Mouse (Mus musculus) CH12F3 (cell line): ENCODE data around the gene 1110017D15Rik.

Source experiments
- in situ Hi-C: fragments of 300-500 bp; cut with MboI; formaldehyde crosslinking; loops from 2 replicates; pipeline ENCODE4 v1.14.3; 2020; ENCODE audit warnings: low sequenced_read_pairs

The 1110017D15Rik gene

GRCm38 (mm10) chr4:41513714-41514113 lies 3.4 kb downstream of the 1110017D15Rik start:
- in situ Hi-C loops = no loop called here

- in situ Hi-C loops = no loop called here
Measured at GRCm38 (mm10) chr4:41513309-41513708, 3.8 kb downstream of the 1110017D15Rik start.

DNA sequence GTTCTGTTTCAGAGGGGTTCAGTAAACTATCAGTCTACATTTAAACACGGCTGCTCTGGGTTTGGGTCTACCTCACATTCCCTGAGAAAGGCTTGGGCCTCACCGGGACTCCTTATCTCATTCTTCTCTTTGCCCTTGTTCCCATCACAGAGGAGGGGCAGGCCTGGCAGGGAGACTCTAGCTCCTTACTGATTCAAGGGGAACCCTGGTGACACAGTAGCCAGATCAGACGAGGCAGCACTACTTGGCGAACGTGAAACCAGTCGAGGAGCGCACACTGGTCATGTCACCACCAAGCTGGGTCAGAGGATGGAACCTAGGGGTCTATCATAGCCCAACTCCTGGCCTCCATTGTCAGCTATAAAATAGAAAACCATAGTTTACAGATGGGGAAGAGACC lies 9.1 kb downstream of the 1110017D15Rik start:
- in situ Hi-C loops = no loop called here

DNA sequence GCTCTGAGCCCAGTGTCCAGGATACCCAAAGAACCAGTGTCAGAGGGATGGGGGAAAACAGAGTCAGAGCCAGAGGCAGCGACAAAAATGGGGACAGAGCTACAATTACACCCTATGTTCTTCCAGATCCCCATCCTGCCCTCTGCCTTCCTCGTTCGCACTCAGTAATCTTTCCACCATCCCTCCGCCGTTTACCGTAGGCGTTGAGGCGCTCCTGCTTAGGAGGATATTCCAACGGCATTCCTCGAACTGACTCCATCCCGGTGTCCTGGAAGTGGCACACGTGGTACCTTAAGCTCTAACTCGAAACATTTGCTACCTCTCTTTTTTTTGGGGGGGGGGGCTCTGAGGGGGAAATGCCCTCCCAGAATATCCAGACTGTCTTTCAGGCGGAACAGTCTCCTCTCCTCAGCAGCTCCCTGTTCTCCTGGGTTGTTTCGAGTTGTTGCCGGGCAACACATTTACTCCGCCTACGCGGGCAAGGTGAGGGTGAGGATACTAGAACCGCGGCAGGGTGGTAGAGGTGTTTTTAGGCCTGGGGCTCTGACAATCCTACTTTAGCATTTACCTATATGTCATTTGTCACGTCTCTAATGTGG lies 9.7 kb downstream of the 1110017D15Rik start:
- in situ Hi-C loops = no loop called here

DNA sequence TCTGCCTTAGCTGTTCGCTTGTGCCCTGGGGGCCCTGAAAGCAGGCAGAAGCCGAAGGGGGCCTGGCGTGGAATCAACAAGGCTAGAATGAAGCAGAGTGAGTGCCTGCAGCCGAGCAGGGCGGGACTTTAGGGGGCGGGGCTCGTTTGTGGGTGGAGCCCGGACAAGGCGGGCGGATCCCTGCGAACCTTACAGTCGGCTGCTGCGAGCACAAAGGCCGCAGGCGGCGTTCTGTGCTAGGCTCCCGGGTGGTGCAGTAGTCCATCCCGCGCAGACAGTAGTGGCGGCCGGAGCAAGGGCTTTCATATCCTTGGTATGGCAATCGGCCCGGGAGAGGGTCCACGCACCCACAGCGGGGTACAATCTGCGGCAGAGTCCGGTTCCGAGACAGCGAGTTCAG lies 10.2 kb downstream of the 1110017D15Rik start:
- in situ Hi-C loops = no loop called here

DNA sequence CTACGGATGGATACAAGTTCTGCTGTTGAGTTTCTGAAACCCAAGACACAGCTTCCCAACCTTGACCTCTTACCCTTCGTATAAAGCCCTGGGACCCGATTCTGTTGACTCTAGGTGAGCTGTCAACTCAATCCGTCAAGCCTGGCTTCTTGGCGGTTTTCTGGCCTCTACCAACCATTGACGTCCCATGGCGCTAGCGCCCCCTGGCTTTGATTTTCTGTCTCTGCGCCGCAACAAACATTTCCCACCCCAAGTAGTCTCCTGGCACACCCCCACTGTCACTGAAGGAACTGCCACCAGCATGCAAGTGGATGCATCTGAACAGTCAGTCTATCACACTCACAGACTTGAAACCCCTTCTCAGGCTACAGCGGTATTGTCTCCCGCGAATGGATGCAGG lies 11.0 kb downstream of the 1110017D15Rik start:
- in situ Hi-C loops = no loop called here

- in situ Hi-C loops = no loop called here
Measured at GRCm38 (mm10) chr4:41505131-41505551, 12.0 kb downstream of the 1110017D15Rik start.

DNA sequence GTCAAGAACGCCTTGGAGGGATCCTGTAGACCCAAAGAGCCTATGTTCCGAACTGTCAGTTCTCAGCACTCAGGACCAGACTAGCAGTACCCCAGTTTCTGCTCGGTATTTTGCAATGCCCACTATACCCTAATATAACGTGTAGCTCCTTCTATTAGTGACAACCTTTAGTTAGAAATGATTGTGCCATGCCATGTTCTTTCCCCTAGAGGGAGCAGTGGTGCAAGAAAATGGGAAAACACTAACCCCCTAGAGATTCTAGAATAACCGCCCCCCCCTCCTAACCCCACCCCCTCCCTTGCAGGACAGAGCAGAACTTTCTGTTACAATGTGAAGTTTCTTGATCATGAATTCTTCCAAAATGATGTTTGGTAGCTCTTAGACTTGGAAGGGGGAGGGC lies 12.8 kb downstream of the 1110017D15Rik start:
- in situ Hi-C loops = no loop called here

GRCm38 (mm10) chr4:41502986-41503412 lies 14.1 kb downstream of the 1110017D15Rik start, which contains the start of gene AI464131:
Gene AI464131, minus strand, starts transcription at chr4:41503076.
- in situ Hi-C loops = no loop called here

DNA sequence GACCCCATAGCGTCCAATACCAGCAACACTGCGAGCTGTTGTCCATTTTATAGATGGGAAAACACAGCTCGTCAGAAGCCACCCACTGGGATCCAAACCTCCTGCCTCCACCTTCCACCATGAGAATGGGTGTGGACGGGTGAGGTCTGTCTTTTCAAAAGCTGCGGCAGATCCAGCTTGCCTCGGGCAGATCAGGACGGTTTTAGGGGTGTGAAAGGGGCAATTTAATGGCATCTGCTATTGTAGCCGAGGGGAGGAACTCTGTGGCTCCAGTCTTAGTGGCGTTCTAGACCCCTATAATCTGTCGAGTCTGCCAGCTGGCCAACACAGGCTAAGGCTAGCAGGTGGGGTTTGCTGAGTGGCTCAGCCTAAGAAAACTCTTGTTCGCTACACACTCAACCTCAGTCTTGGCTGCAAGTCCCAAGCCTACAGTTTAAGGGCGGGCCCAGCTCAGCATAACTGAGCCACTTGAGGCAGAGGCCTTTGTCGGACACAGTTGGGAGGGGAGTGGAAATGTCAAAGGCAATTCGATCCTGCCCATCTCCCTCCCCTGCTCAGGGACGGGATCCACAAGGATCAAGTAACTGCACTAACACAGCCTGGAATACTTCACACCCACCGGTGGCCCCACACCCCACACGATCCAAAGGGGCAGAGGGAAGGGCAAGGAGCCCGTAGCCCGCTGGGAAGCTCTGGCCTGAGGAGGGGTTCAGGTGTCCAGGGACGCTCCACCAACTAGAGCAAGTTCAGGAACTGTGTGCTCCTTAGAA lies 14.8 kb downstream of the 1110017D15Rik start:
- in situ Hi-C loops = no loop called here

GRCm38 (mm10) chr4:41500787-41501186 lies 16.3 kb downstream of the 1110017D15Rik start:
- in situ Hi-C loops = no loop called here

GRCm38 (mm10) chr4:41499619-41500018 lies 17.5 kb downstream of the 1110017D15Rik start:
- in situ Hi-C loops = no loop called here

GRCm38 (mm10) chr4:41498921-41499391 lies 18.2 kb downstream of the 1110017D15Rik start:
- in situ Hi-C loops = no loop called here

GRCm38 (mm10) chr4:41497995-41498845 lies 18.9 kb downstream of the 1110017D15Rik start:
- in situ Hi-C loops = no loop called here

DNA sequence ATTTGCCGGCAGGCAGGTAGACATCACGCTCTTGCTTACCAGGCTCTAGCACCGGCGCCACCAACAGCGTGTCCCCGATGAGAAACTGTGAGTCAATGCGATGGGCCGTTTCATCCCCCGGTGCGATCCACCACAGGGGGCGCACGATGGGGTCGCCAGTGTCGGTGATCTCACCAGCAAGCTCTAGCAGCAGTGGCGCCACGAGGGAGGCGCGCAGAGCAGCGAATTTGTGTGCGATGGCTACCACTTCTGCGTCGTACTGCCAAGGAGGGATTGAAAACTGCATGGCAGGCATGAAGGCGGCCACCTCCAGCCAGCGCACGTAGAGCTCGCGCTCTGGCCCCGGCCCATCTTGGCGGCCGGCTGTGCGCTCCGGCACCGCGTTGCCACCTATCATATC lies 19.6 kb downstream of the 1110017D15Rik start:
- in situ Hi-C loops = no loop called here

DNA sequence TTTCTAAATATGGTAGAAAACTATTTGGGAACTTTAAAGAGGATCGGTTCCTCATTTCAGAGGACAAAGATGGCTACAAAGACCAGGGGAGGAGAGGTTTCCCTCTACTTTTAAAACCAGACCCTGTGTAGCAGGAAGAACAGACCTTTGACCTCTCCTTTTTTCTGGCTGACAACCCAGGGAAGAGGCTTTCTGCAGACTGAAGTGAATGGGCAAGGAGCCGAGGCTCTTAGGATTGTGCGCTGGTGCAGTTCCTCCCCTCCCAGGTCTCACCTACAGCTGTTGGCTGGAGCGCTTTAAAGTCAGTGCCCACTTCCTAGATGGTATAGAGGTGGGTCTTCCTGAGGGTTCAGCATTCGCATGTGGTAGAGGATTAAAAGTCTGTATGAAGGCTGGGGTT lies 20.1 kb downstream of the 1110017D15Rik start:
- in situ Hi-C loops = no loop called here

DNA sequence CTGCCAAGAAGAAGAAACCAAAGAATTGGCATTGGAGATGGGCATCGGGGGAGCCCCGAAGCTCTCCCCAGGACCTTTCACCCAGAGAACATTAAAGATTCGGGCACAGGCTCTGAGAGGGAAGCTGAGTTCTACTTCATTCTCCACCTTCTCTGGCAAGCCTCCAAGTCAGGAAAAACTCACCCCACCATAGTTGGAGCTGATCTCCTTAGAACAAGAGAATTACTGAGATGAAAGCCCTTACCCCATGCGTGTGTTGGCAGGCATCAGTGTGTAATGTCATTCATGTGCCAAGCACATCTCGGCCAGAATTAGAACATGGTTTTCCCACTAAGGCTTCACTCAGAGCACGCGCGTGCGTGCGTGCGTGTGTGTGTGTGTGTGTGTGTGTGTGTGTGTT lies 21.3 kb downstream of the 1110017D15Rik start:
- in situ Hi-C loops = no loop called here

DNA sequence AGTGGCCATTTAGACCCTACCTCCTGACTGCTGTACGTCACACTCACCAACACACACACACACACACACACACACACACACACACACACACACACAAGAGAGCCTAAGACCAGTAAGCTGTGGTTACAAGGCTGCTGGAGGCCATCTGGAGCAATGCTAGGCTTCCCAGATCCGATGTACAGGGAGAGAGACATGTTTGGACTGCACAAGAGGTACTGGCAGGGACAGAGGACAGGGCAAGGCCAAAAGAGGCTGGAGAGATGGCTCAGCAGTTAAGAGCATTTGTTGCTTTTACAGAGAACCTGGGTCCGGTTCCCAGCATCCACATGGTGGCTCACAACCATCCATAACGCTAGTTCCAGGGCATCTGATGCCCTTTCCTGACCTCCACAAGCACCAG lies 22.1 kb downstream of the 1110017D15Rik start:
- in situ Hi-C loops = no loop called here

GRCm38 (mm10) chr4:41494378-41494777 lies 22.8 kb downstream of the 1110017D15Rik start:
- in situ Hi-C loops = no loop called here

DNA sequence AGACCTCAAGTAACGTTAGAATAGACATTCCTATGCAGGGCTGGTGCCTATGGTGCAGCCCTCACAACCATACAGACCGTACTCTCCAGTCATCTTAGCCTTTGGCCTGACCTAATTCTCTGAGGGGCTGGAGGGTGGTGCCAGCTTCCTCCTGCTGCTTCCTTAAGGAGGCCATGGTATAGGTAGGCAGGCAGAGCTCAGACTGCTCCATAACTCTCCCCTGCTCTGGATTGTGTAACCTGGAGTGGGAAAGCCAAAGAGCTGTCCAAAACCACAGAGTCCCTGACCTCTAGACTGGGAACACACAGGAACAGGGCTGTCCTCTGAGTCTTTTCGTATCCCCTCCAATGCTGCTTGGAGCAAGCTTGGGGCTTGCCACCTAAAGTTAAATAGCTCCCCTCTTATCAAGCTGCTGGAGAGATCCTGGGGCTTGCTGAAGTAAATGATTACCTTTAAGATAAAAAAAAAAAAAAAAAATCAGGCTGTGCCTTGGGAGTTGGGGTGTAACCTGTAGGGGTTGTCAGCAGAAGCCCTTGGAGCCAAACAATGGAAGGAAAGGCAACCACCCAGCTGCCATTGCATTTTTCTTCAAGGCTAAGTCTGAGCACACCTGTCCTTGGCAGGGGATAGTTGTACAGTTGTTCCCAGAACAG lies 23.5 kb downstream of the 1110017D15Rik start:
- in situ Hi-C loops = no loop called here

GRCm38 (mm10) chr4:41492951-41493350 lies 24.2 kb downstream of the 1110017D15Rik start:
- in situ Hi-C loops = no loop called here
